Mouse (Mus musculus) testis, adult 2 months (tissue): ENCODE measurements at regions not wholly inside any gene's neighbourhood (a gene's known extent, or its start where the extent isn't known, plus 50 kb on each side); places are given as distances from the start of the nearest gene placed in this dataset.

Experiments used
- CTCF ChIP-seq: fragments of 200-500 bp; IDR thresholded peaks from 2 replicates; pipeline ENCODE4 v1.5.1; 2012; ENCODE audit warnings: low read depth, mild to moderate bottlenecking, inconsistent platforms, low read length, moderate library complexity; ENCODE audit not compliant: control insufficient read depth, insufficient read depth, insufficient replicate concordance
- POLR2A ChIP-seq: fragments of 200-500 bp; IDR thresholded peaks from 2 replicates; pipeline ENCODE4 v1.6.1; 2012; ENCODE audit warnings: low read depth, mild to moderate bottlenecking, inconsistent platforms, low read length, moderate library complexity; ENCODE audit not compliant: control insufficient read depth

DNA sequence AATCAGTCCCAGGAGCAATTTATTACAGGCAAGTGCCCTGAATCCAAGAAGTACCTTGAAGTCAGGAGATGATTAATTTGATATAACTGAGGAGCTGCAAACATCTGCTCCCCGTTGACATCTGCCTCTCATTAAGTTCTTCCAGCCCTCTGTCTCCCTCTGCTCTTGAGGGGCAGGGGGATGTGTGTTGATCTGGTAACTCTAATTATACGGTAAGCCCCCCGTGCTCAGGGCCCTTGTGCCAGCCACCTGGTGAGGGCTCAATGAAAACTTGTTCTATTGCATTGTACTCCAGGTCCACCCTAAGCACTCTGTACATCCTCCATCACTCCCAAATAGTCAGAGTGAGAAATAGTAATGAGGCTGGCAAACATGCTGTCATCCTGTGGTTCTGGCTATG lies 149.6 kb upstream of the Zfp462 start:
- TF ChIP-seq POLR2A = no peak
- no peak for TF ChIP-seq CTCF
